Mouse (Mus musculus): ENCODE measurements at regions not wholly inside any gene's neighbourhood (a gene's known extent, or its start where the extent isn't known, plus 50 kb on each side); places are given as distances from the start of the nearest gene placed in this dataset.

DNA sequence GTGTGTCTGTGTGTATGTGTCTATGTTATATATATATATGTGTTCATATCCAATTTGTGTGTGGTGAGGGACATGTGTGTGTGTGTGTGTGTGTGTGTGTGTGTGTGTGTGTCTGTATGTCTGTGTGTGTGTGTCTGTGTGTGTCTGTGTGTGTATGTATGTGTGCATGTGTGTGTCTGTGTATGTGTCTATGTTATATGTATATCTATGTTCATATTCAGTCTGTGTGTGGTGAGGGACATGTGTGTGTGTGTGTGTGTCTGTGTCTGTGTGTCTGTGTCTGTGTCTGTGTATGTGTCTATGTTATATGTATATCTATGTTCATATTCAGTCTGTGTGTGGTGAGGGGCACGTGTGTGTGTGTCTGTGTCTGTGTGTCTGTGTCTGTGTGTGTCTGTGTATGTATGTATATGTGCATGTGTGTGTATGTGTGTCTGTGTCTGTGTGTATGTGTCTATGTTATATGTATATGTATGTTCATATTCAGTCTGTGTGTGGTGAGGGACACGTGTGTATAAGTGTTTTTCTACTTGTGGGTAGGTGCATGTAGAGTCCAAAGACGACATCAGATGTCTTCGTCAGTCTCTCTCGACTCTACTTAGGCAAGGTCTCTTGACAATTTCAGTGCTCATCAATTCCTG lies 370.5 kb upstream of the Slc7a11 start:
- WGBS: 89% methylated on average over 5 of the region's 5 CpGs
- no peak overlapping the region for H3K4me2 ChIP-seq (replicated peaks; ENCODE audit: low read depth, low read length)
- H3K36me3 ChIP-seq (ENCODE audit: control insufficient read depth, insufficient read depth, low read length): no peaks in the 10 kb centered on the region
- H3K9ac ChIP-seq (ENCODE audit: low read depth, low read length): no peak overlapping the region
- no peaks in the 10 kb centered on the region for H3K9me3 ChIP-seq (ENCODE audit: control insufficient read depth, low read length)
- H3K27me3 ChIP-seq (ENCODE audit: control insufficient read depth, insufficient read depth, low read length): no peaks in the 10 kb centered on the region
- no peak for ATAC-seq (ENCODE audit: low FRiP score)
- no peaks in the 10 kb centered on the region for H3K4me1 ChIP-seq (replicated peaks; ENCODE audit: control insufficient read depth, insufficient read depth, low read length)
- no peak overlapping the region for H3K4me3 ChIP-seq (ENCODE audit: low read depth, low read length)
- no peak overlapping the region for H3K27ac ChIP-seq (ENCODE audit: low read depth, low read length)
- DNase-seq (ENCODE audit: low spot score): no peak

GRCm38 (mm10) chr3:50815716-50816115 lies 372.3 kb upstream of the Slc7a11 start:
- H3K4me2 ChIP-seq (replicated peaks; ENCODE audit: low read depth, low read length): no peak overlapping the region
- H3K27ac ChIP-seq (ENCODE audit: low read depth, low read length): no peak overlapping the region
- H3K9ac ChIP-seq (ENCODE audit: low read depth, low read length): no peak overlapping the region
- ATAC-seq (ENCODE audit: low FRiP score) (no peak), DNase-seq (ENCODE audit: low spot score) (no peak)
- H3K4me1 ChIP-seq (replicated peaks; ENCODE audit: control insufficient read depth, insufficient read depth, low read length): no peaks in the 10 kb centered on the region
- H3K4me3 ChIP-seq (ENCODE audit: low read depth, low read length): no peak overlapping the region
- H3K27me3 ChIP-seq (ENCODE audit: control insufficient read depth, insufficient read depth, low read length): no peaks in the 10 kb centered on the region
- WGBS: 87% methylated on average over 10 of the region's 10 CpGs
- H3K9me3 ChIP-seq (ENCODE audit: control insufficient read depth, low read length): no peaks in the 10 kb centered on the region
- H3K36me3 ChIP-seq (ENCODE audit: control insufficient read depth, insufficient read depth, low read length): no peaks in the 10 kb centered on the region

DNA sequence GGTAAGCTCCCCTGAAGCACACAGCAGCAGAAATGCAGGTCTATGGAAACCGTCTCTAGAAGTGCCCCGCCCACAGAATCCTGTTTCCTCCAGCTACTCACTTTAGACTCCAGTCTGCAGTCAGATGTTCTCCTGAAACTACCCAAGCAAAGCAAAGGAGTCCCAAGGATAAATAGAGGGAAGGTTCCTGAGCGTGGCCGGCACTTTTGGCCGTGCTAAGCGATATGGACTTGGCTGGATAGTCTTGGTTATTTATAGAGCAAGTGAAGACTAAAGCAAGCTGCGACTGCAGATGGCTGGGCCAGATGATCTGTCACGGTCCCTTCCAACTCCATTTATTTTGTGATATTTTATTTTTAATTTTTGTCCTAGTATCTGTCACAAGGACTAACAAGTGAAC lies 373.1 kb upstream of the Slc7a11 start:
- no peaks in the 10 kb centered on the region for H3K36me3 ChIP-seq (ENCODE audit: control insufficient read depth, insufficient read depth, low read length)
- no peak for DNase-seq (ENCODE audit: low spot score)
- H3K9me3 ChIP-seq (ENCODE audit: control insufficient read depth, low read length): no peaks in the 10 kb centered on the region

GRCm38 (mm10) chr3:50817361-50817760 lies 373.9 kb upstream of the Slc7a11 start:
- Histone ChIP-seq H3K4me3 (ENCODE audit: low read depth, low read length) (no peak overlapping the region), H3K4me2 (replicated peaks; ENCODE audit: low read depth, low read length) (no peak overlapping the region), H3K9ac (ENCODE audit: low read depth, low read length) (no peak overlapping the region), H3K27ac (ENCODE audit: low read depth, low read length) (no peak overlapping the region), H3K4me1 (replicated peaks; ENCODE audit: control insufficient read depth, insufficient read depth, low read length) (no peaks in the 10 kb centered on the region), H3K27me3 (ENCODE audit: control insufficient read depth, insufficient read depth, low read length) (no peaks in the 10 kb centered on the region), H3K9me3 (ENCODE audit: control insufficient read depth, low read length) (no peaks in the 10 kb centered on the region), H3K36me3 (ENCODE audit: control insufficient read depth, insufficient read depth, low read length) (no peaks in the 10 kb centered on the region)
- 82% methylated on average over 3 of the region's 3 CpGs for WGBS
- ATAC-seq (ENCODE audit: low FRiP score) (no peak), DNase-seq (ENCODE audit: low spot score) (no peak)

More for the DNA sequence above, 373.1 kb upstream of the Slc7a11 start:
- Histone ChIP-seq H3K27ac (ENCODE audit: low read depth, low read length) (no peak overlapping the region), H3K4me3 (ENCODE audit: low read depth, low read length) (no peak overlapping the region), H3K27me3 (ENCODE audit: control insufficient read depth, insufficient read depth, low read length) (no peaks in the 10 kb centered on the region), H3K9ac (ENCODE audit: low read depth, low read length) (no peak overlapping the region), H3K4me1 (replicated peaks; ENCODE audit: control insufficient read depth, insufficient read depth, low read length) (no peaks in the 10 kb centered on the region), H3K4me2 (replicated peaks; ENCODE audit: low read depth, low read length) (no peak overlapping the region)
- 84% methylated on average over 8 of the region's 8 CpGs for WGBS
- no peak for ATAC-seq (ENCODE audit: low FRiP score)

DNA sequence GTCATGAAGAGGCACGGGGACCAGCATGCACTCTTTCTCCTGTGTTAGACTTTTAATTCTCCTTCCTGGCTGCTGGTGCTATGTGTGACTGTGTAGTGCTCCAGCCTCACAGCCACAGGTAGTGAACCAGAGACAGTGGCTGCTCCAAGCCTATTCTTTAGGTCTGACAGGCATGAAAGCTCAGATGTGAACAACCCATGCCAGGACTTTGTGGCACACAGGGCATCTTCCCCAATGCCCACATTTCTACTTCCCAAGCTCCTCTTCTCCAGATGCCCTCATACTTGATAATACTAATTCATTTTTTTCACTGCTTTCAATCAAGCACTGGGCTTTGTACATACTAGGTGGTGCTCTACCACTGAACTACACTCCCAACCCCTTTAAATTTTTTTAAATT lies 377.4 kb upstream of the Slc7a11 start:
- ATAC-seq (ENCODE audit: low FRiP score) (no peak), DNase-seq (ENCODE audit: low spot score) (no peak)
- 92% methylated on average over 1 of the region's 1 CpGs for WGBS

DNA sequence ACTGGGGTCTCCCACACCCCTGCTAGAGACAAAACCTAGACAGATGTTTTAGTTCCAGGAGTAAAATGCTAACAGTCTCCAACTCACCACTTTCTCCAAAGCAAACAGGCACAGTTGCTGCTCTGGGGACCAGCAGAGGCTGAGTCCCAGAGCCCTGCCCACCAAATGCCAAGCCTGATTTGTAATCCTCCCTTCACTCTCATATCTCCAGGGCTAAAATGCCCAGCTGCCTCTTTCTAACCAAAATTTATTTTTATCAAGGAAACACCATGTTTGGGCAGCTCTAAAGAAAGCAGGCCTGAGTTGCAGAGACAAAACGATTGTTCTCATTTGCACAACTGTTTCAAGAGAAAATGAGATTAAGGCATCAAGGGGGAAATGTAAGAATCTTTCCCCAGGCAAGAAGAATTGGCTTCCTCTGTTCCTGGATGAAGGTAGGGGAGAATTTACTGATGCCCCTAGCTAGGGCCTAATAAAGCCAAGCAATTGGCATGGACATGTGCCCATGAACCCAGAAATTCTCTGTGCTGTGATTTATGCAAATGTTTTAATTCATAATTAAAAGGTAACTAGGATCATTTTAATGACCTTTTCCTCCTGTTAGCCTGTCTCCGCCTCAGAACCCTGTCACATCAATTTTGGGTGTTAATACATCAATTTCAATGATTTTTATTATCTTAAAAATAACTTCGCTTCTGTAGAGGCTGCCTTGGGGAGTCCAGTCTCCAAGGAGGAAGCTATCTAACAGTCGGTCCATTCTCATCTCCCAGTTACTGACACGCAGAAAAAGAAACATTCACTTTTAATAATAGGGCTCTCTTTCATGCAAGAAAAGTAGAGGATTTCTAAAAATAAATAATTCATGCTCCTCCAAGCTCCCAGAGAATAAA lies 382.4 kb upstream of the Slc7a11 start:
- Histone ChIP-seq H3K4me1 (replicated peaks; ENCODE audit: control insufficient read depth, insufficient read depth, low read length) (no peaks in the 10 kb centered on the region), H3K9ac (ENCODE audit: low read depth, low read length) (no peak overlapping the region), H3K9me3 (ENCODE audit: control insufficient read depth, low read length) (no peaks in the 10 kb centered on the region), H3K27ac (ENCODE audit: low read depth, low read length) (no peak overlapping the region), H3K27me3 (ENCODE audit: control insufficient read depth, insufficient read depth, low read length) (no peaks in the 10 kb centered on the region), H3K36me3 (ENCODE audit: control insufficient read depth, insufficient read depth, low read length) (no peaks in the 10 kb centered on the region), H3K4me2 (replicated peaks; ENCODE audit: low read depth, low read length) (no peak overlapping the region), H3K4me3 (ENCODE audit: low read depth, low read length) (no peak overlapping the region)
- ATAC-seq (ENCODE audit: low FRiP score): no peak
- DNase-seq (ENCODE audit: low spot score): no peak
- WGBS: 72% methylated on average over 5 of the region's 5 CpGs

More for the DNA sequence above, 377.4 kb upstream of the Slc7a11 start:
- H3K9ac ChIP-seq (ENCODE audit: low read depth, low read length): no peak overlapping the region
- H3K27ac ChIP-seq (ENCODE audit: low read depth, low read length): no peak overlapping the region
- no peak overlapping the region for H3K4me2 ChIP-seq (replicated peaks; ENCODE audit: low read depth, low read length)
- no peaks in the 10 kb centered on the region for H3K27me3 ChIP-seq (ENCODE audit: control insufficient read depth, insufficient read depth, low read length)
- H3K4me3 ChIP-seq (ENCODE audit: low read depth, low read length): no peak overlapping the region
- no peaks in the 10 kb centered on the region for H3K36me3 ChIP-seq (ENCODE audit: control insufficient read depth, insufficient read depth, low read length)
- H3K4me1 ChIP-seq (replicated peaks; ENCODE audit: control insufficient read depth, insufficient read depth, low read length): no peaks in the 10 kb centered on the region
- no peaks in the 10 kb centered on the region for H3K9me3 ChIP-seq (ENCODE audit: control insufficient read depth, low read length)

DNA sequence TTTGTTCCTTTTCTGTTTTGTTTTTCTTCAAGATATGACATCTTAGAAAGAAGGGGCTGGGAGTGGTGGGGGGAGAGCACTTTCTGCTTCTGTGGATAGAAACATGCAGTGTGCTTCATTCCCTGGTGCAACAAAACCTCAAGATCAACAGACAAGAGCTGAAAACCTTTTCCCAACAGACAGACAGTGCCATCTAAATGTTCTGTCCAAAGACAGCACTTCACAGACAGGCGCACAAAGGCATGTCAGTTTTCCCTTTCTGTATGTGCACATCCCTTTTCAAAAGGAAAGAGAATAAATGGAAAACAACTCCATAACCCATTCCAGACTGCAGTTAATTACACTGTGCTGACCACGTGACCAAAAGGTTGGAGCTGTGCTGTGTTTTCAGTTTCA lies 383.0 kb upstream of the Slc7a11 start:
- no peak overlapping the region for H3K27ac ChIP-seq (ENCODE audit: low read depth, low read length)
- ATAC-seq (ENCODE audit: low FRiP score) (no peak), DNase-seq (ENCODE audit: low spot score) (no peak)
- no peak overlapping the region for H3K4me2 ChIP-seq (replicated peaks; ENCODE audit: low read depth, low read length)
- WGBS: 68% methylated on average over 2 of the region's 2 CpGs
- H3K4me3 ChIP-seq (ENCODE audit: low read depth, low read length): no peak overlapping the region
- H3K9me3 ChIP-seq (ENCODE audit: control insufficient read depth, low read length): no peaks in the 10 kb centered on the region
- no peak overlapping the region for H3K9ac ChIP-seq (ENCODE audit: low read depth, low read length)
- H3K4me1 ChIP-seq (replicated peaks; ENCODE audit: control insufficient read depth, insufficient read depth, low read length): no peaks in the 10 kb centered on the region
- H3K27me3 ChIP-seq (ENCODE audit: control insufficient read depth, insufficient read depth, low read length): no peaks in the 10 kb centered on the region
- H3K36me3 ChIP-seq (ENCODE audit: control insufficient read depth, insufficient read depth, low read length): no peaks in the 10 kb centered on the region

DNA sequence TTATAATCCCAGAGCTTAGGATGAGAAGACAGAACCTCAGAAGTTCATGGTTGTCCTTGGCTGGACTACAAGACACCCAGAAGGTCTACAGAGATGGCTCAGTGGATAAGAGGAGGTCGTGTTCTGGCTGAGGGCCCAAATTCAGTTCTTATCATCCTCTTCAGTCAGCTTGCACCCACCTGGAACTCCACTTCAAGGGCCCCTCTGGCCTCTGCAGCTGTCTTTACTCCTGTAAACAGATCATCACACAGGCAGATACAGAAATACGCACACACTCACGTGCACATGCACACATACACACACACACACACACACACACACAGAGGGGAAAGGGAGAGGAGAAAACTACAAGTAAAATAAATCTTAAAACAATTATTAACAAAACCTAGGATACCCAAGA lies 385.8 kb upstream of the Slc7a11 start:
- DNase-seq (ENCODE audit: low spot score) (no peak), ATAC-seq (ENCODE audit: low FRiP score) (no peak)
- WGBS: 84% methylated on average over 3 of the region's 3 CpGs
- H3K9me3 ChIP-seq (ENCODE audit: control insufficient read depth, low read length): no peaks in the 10 kb centered on the region
- no peak overlapping the region for H3K4me2 ChIP-seq (replicated peaks; ENCODE audit: low read depth, low read length)
- H3K36me3 ChIP-seq (ENCODE audit: control insufficient read depth, insufficient read depth, low read length): no peaks in the 10 kb centered on the region
- H3K4me1 ChIP-seq (replicated peaks; ENCODE audit: control insufficient read depth, insufficient read depth, low read length): no peaks in the 10 kb centered on the region
- H3K27me3 ChIP-seq (ENCODE audit: control insufficient read depth, insufficient read depth, low read length): no peaks in the 10 kb centered on the region
- no peak overlapping the region for H3K27ac ChIP-seq (ENCODE audit: low read depth, low read length)
- H3K9ac ChIP-seq (ENCODE audit: low read depth, low read length): no peak overlapping the region
- H3K4me3 ChIP-seq (ENCODE audit: low read depth, low read length): no peak overlapping the region

GRCm38 (mm10) chr3:50830446-50830845 lies 387.0 kb upstream of the Slc7a11 start:
- no peak for ATAC-seq (ENCODE audit: low FRiP score)
- DNase-seq (ENCODE audit: low spot score): no peak
- no peak overlapping the region for H3K4me3 ChIP-seq (ENCODE audit: low read depth, low read length)
- WGBS: 84% methylated on average over 6 of the region's 6 CpGs
- no peak overlapping the region for H3K4me2 ChIP-seq (replicated peaks; ENCODE audit: low read depth, low read length)
- no peak overlapping the region for H3K27ac ChIP-seq (ENCODE audit: low read depth, low read length)
- H3K36me3 ChIP-seq (ENCODE audit: control insufficient read depth, insufficient read depth, low read length): no peaks in the 10 kb centered on the region
- H3K4me1 ChIP-seq (replicated peaks; ENCODE audit: control insufficient read depth, insufficient read depth, low read length): no peaks in the 10 kb centered on the region
- H3K27me3 ChIP-seq (ENCODE audit: control insufficient read depth, insufficient read depth, low read length): no peaks in the 10 kb centered on the region
- H3K9me3 ChIP-seq (ENCODE audit: control insufficient read depth, low read length): no peaks in the 10 kb centered on the region
- no peak overlapping the region for H3K9ac ChIP-seq (ENCODE audit: low read depth, low read length)

Measured in hindbrain, embryonic 11.5 days (tissue).